Mouse (Mus musculus): ENCODE data around the gene Mapk1ip1l. TPM values are rescaled to one million over a fixed set of nuclear protein-coding genes. Genes with fewer than 3 reads are reported as not detected.

Gene Mapk1ip1l
- polyA plus RNA-seq, 1 experiment, result 26.1 TPM

DNA sequence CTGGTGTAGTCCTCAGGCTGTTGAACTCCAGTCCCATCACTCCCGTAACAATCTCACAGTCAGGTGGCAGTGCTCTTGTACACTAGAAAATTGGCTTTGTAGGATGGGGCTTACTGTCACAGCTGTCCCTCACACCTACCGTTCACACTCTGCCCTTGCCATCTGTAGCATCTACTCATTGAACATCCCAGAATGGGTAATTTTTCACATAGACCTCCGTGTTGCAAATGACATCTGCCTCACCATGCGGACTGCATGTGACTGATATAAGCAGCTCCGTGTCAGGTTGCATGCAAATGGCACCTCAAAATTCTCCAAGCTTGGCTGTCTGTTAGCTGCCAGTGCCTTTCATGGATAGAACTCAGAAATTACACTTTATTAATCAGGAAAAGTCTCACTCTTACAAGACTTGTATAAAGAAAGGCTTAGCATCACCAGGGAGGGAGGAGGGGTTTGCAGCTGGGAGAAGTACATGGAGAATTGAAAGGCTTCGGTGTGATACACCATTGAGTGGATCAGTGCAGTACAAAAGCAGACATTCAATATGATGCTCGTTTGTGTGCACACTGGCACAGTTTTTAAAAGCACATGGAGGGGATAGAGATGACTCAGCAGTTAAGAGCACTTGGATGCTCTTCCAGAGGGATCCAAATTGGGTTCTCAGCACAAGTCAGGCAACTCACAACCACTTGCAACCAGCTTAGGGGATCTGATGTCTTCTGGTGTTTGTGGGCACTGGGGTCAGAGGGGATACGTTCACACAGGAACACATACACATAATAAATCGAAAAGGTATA, 28.1 kb downstream of the Mapk1ip1l start:
- Histone ChIP-seq H3K4me1 (peaks cover 16% of the 10 kb centered on the region), H3K9me3 (peaks cover 8% of the 10 kb centered on the region; the same call in 1 of the 2 replicates), H3K4me3 (replicated peaks) (no peak overlapping the region), H3K36me3 (replicated peaks; ENCODE audit: low read length) (peaks cover 17% of the 10 kb centered on the region), H3K27me3 (replicated peaks) (no peaks in the 10 kb centered on the region)
- TF ChIP-seq GATA1 (IDR thresholded peaks at IDR 0.05; ENCODE audit: borderline replicate concordance, low read length), result no peak
- no peak for TF ChIP-seq FLI1 (IDR thresholded peaks at IDR 0.05; ENCODE audit: low read length)

GRCm38 (mm10) chr14:47327347-47327746, 29.3 kb downstream of the Mapk1ip1l start:
- Histone ChIP-seq H3K9me3 (peaks cover 8% of the 10 kb centered on the region; the same call in 1 of the 2 replicates), H3K4me1 (peaks cover 23% of the 10 kb centered on the region), H3K36me3 (replicated peaks; ENCODE audit: low read length) (peaks cover 17% of the 10 kb centered on the region), H3K27me3 (replicated peaks) (no peaks in the 10 kb centered on the region), H3K4me3 (replicated peaks) (no peak overlapping the region)
- TF ChIP-seq FLI1 (IDR thresholded peaks at IDR 0.05; ENCODE audit: low read length) (no peak), GATA1 (IDR thresholded peaks at IDR 0.05; ENCODE audit: borderline replicate concordance, low read length) (no peak)

- H3K9me3 ChIP-seq, result peaks cover 8% of the 10 kb centered on the region; the same call in 1 of the 2 replicates
- TF ChIP-seq GATA1 (IDR thresholded peaks at IDR 0.05; ENCODE audit: borderline replicate concordance, low read length) (no peak), FLI1 (IDR thresholded peaks at IDR 0.05; ENCODE audit: low read length) (no peak)
- no peak overlapping the region for H3K4me3 ChIP-seq (replicated peaks)
- H3K4me1 ChIP-seq, result peaks cover 29% of the 10 kb centered on the region
- no peaks in the 10 kb centered on the region for H3K27me3 ChIP-seq (replicated peaks)
- no peaks in the 10 kb centered on the region for H3K36me3 ChIP-seq (replicated peaks; ENCODE audit: low read length)
Measured at GRCm38 (mm10) chr14:47331920-47332319, 33.9 kb downstream of the Mapk1ip1l start.

DNA sequence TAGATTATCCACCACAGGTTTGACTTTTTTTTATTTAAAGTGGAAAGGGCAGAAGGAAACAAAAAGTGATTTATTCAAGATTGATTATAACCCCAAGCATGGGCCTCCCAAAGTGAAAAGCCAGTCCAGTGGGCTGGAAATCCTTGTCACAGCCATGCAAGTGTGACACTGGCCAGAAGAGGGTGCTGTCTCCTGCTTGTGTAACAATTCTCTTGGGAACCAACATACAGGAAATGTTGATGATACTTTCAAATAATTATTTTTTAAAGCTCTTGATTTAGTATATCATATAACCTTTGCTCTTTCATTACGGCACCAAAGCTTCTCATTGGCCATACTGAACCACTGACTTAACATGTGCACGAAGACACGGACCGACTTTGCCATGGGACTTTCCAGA, 36.8 kb downstream of the Mapk1ip1l start:
- Histone ChIP-seq H3K27me3 (replicated peaks) (no peaks in the 10 kb centered on the region), H3K4me1 (peaks cover 22% of the 10 kb centered on the region), H3K36me3 (replicated peaks; ENCODE audit: low read length) (no peaks in the 10 kb centered on the region), H3K9me3 (peaks cover 8% of the 10 kb centered on the region; the same call in 1 of the 2 replicates), H3K4me3 (replicated peaks) (no peak overlapping the region)
- TF ChIP-seq GATA1 (IDR thresholded peaks at IDR 0.05; ENCODE audit: borderline replicate concordance, low read length) (no peak), FLI1 (IDR thresholded peaks at IDR 0.05; ENCODE audit: low read length) (no peak)

GRCm38 (mm10) chr14:47335300-47335699, 37.2 kb downstream of the Mapk1ip1l start:
- peaks cover 22% of the 10 kb centered on the region for H3K4me1 ChIP-seq
- H3K36me3 ChIP-seq (replicated peaks; ENCODE audit: low read length), result no peaks in the 10 kb centered on the region
- no peak for TF ChIP-seq GATA1 (IDR thresholded peaks at IDR 0.05; ENCODE audit: borderline replicate concordance, low read length)
- no peak for TF ChIP-seq FLI1 (IDR thresholded peaks at IDR 0.05; ENCODE audit: low read length)
- no peak overlapping the region for H3K4me3 ChIP-seq (replicated peaks)
- H3K9me3 ChIP-seq, result peaks cover 8% of the 10 kb centered on the region; the same call in 1 of the 2 replicates
- H3K27me3 ChIP-seq (replicated peaks), result no peaks in the 10 kb centered on the region

DNA sequence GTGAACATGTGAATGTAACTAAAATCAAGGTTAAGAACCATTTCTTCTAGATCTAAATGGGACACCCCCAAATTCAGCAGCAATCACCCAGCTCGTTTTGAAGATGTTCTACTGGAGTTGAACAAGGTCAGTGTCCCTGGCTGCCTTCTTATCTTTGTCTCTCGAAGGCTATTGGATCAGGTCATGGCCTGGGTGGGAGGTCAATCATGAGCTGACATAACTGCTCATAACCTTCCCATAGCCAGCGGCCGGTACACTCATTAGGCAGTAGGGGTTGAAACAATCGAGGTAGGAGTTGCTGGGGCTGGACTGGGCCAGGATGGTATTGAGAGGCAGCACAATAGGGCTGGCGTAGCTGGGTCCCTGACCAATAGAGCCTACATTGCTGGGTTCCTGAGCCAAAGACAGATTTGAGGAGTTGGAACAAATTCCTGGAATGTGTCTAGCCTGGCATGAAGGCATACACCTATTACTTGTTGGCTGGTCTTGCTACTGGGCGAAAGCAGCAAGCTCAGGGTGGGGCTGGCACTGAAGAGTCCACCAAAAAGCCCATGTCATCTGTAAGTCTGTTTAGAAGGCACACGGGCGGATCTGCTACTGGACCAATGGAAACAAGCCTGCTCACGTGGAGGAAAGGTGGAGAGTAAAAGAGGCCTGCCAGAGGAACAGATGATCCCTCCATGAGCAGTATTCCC, 42.3 kb downstream of the Mapk1ip1l start:
- Histone ChIP-seq H3K27me3 (replicated peaks) (peaks cover 2% of the 10 kb centered on the region), H3K4me1 (peaks cover 11% of the 10 kb centered on the region), H3K4me3 (replicated peaks) (no peak overlapping the region), H3K36me3 (replicated peaks; ENCODE audit: low read length) (no peaks in the 10 kb centered on the region), H3K9me3 (no peaks in the 10 kb centered on the region)
- TF ChIP-seq GATA1 (IDR thresholded peaks at IDR 0.05; ENCODE audit: borderline replicate concordance, low read length), result no peak
- no peak for TF ChIP-seq FLI1 (IDR thresholded peaks at IDR 0.05; ENCODE audit: low read length)

GRCm38 (mm10) chr14:47341811-47342291, 43.8 kb downstream of the Mapk1ip1l start:
- H3K27me3 ChIP-seq (replicated peaks), result peaks cover 2% of the 10 kb centered on the region
- no peaks in the 10 kb centered on the region for H3K36me3 ChIP-seq (replicated peaks; ENCODE audit: low read length)
- no peak for TF ChIP-seq FLI1 (IDR thresholded peaks at IDR 0.05; ENCODE audit: low read length)
- no peak for TF ChIP-seq GATA1 (IDR thresholded peaks at IDR 0.05; ENCODE audit: borderline replicate concordance, low read length)
- H3K9me3 ChIP-seq, result no peaks in the 10 kb centered on the region
- H3K4me1 ChIP-seq, result peaks cover 15% of the 10 kb centered on the region
- no peak overlapping the region for H3K4me3 ChIP-seq (replicated peaks)

- Histone ChIP-seq H3K9me3 (no peaks in the 10 kb centered on the region), H3K36me3 (replicated peaks; ENCODE audit: low read length) (no peaks in the 10 kb centered on the region), H3K27me3 (replicated peaks) (no peaks in the 10 kb centered on the region), H3K4me1 (peaks cover 47% of the 10 kb centered on the region), H3K4me3 (replicated peaks) (no peak overlapping the region)
- no peak for TF ChIP-seq GATA1 (IDR thresholded peaks at IDR 0.05; ENCODE audit: borderline replicate concordance, low read length)
- TF ChIP-seq FLI1 (IDR thresholded peaks at IDR 0.05; ENCODE audit: low read length), result no peak
Measured at GRCm38 (mm10) chr14:47346715-47347114, 48.6 kb downstream of the Mapk1ip1l start.

GRCm38 (mm10) chr14:47350974-47351373, 52.9 kb downstream of the Mapk1ip1l start:
- H3K27me3 ChIP-seq (replicated peaks), result no peaks in the 10 kb centered on the region
- 0 out of 2 replicates have a peak, but pooled peaks cover 3% of the 10 kb centered on the region for H3K9me3 ChIP-seq
- peaks cover 65% of the 10 kb centered on the region for H3K4me1 ChIP-seq
- peaks cover 2% of the 10 kb centered on the region for H3K36me3 ChIP-seq (replicated peaks; ENCODE audit: low read length)
- H3K4me3 ChIP-seq (replicated peaks), result no peak overlapping the region
- no peak for TF ChIP-seq FLI1 (IDR thresholded peaks at IDR 0.05; ENCODE audit: low read length)
- TF ChIP-seq GATA1 (IDR thresholded peaks at IDR 0.05; ENCODE audit: borderline replicate concordance, low read length), result no peak

DNA sequence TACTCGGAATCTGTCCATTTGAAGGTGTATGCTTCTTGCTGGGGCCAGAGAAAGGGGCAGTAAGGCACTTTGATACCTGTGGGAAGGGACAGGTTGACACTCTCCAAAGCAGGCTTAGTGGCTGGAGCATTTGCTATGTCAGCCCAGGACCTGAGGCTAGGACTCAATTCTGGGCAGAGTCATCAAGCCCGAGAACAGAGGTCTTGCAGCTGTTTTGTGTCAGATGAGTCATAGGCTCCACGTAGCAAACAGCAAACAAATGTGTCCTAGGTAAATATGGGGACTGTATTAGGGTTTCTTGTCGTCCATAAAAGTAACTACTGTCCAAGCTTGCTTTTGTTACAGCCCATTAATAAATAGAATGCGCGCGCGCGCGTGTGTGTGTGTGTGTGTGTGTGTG, 54.2 kb downstream of the Mapk1ip1l start:
- peaks cover 2% of the 10 kb centered on the region for H3K36me3 ChIP-seq (replicated peaks; ENCODE audit: low read length)
- H3K4me3 ChIP-seq (replicated peaks), result no peak overlapping the region
- H3K9me3 ChIP-seq, result 0 out of 2 replicates have a peak, but pooled peaks cover 3% of the 10 kb centered on the region
- no peak for TF ChIP-seq FLI1 (IDR thresholded peaks at IDR 0.05; ENCODE audit: low read length)
- no peak for TF ChIP-seq GATA1 (IDR thresholded peaks at IDR 0.05; ENCODE audit: borderline replicate concordance, low read length)
- no peaks in the 10 kb centered on the region for H3K27me3 ChIP-seq (replicated peaks)
- peaks cover 70% of the 10 kb centered on the region for H3K4me1 ChIP-seq
